Mouse (Mus musculus): ENCODE measurements at regions not wholly inside any gene's neighbourhood (a gene's known extent, or its start where the extent isn't known, plus 50 kb on each side); places are given as distances from the start of the nearest gene placed in this dataset.

- TF ChIP-seq CTCF (IDR thresholded peaks at IDR 0.05; ENCODE audit: control insufficient read depth, insufficient read depth, low read length) (no peak), POLR2A (IDR thresholded peaks at IDR 0.05; ENCODE audit: borderline replicate concordance, control insufficient read depth, low read depth, low read length) (no peak)
These were observed 67.6 kb upstream of the Cdc42bpa start for GRCm38 (mm10) chr1:179892711-179893110.

Measured in bone marrow, adult 2 months (tissue).